Mouse (Mus musculus) heart, embryonic 14.5 days (tissue): Measurements from ENCODE around the gene Atg14. TPM values are rescaled to one million over a fixed set of nuclear protein-coding genes. Genes with fewer than 3 reads are reported as not detected.

Experiments
- polyA plus RNA-seq: library from polyadenylated mRNA; unstranded; fragments of >200 nt; fragmentation: Nextera tagmentation; extraction: Ambion mirVana; gene quantifications from 2 replicates; pipeline ENCODE4 v1.2.1, GENCODE M21; 2014

Atg14 gene
- polyA plus RNA-seq, 1 experiment from 2014 or later: 10.7 TPM

Other genes starting within 250 kb of the Atg14 start
- gene Lgals3, start 202.9 kb downstream of the Atg14 start, polyA plus RNA-seq: 6.4 and 17.5 TPM in 2 replicates
- 28.6 and 35.7 TPM in 2 replicates for gene Dlgap5, start 152.2 kb downstream of the Atg14 start, polyA plus RNA-seq
- 16.4 and 17.8 TPM in 2 replicates for gene Fbxo34, start 120.2 kb downstream of the Atg14 start, polyA plus RNA-seq
- 92.8 and 105 TPM in 2 replicates for gene Ktn1, start 77.8 kb upstream of the Atg14 start, polyA plus RNA-seq